Mouse (Mus musculus) hindbrain, embryonic 11.5 days (tissue): ENCODE measurements around the gene Tmem52. TPM values are rescaled to one million over a fixed set of nuclear protein-coding genes. Genes with fewer than 3 reads are reported as not detected.
"Not testable (repeated sequence)": the region's sequence is repeated elsewhere in the genome, so short reads cannot be mapped to it uniquely, and the experiment has no call there.

ENCODE experiments used
- ATAC-seq: fragments of 200-750 bp; cut with Nextera tagmentation; 2 replicates; pipeline ENCODE4 v1.8.0; 2017; ENCODE audit warnings: mild to moderate bottlenecking, moderate TSS enrichment, moderate library complexity; ENCODE audit not compliant: low FRiP score
- DNase-seq: peaks from one replicate; pipeline ENCODE4 v3.0.0-alpha.2; 2015; ENCODE audit warnings: low spot score
- H3K27ac ChIP-seq: fragments of 300-500 bp; sonication (generic); 2 replicates; pipeline ENCODE4 v1.5.1; 2014; ENCODE audit warnings: mild to moderate bottlenecking, low read depth, low read length
- H3K27me3 ChIP-seq: fragments of 300-500 bp; sonication (generic); 2 replicates; pipeline ENCODE4 v1.6.1; 2014; ENCODE audit warnings: mild to moderate bottlenecking, low read length, moderate library complexity, mixed read lengths; ENCODE audit not compliant: control insufficient read depth, insufficient read depth
- H3K36me3 ChIP-seq: fragments of 300-500 bp; sonication (generic); 2 replicates; pipeline ENCODE4 v1.6.1; 2014; ENCODE audit warnings: mild to moderate bottlenecking, low read length, moderate library complexity, mixed read lengths; ENCODE audit not compliant: control insufficient read depth, insufficient read depth
- H3K4me1 ChIP-seq: fragments of 300-500 bp; sonication (generic); replicated peaks from 2 replicates; pipeline ENCODE4 v1.6.1; 2014; ENCODE audit warnings: low read length, mixed read lengths; ENCODE audit not compliant: control insufficient read depth, insufficient read depth
- H3K4me2 ChIP-seq: fragments of 300-500 bp; sonication (generic); replicated peaks from 2 replicates; pipeline ENCODE4 v1.6.1; 2014; ENCODE audit warnings: mild to moderate bottlenecking, low read depth, low read length
- H3K4me3 ChIP-seq: fragments of 300-500 bp; sonication (generic); 2 replicates; pipeline ENCODE4 v1.5.1; 2014; ENCODE audit warnings: low read depth, low read length
- H3K9ac ChIP-seq: fragments of 300-500 bp; sonication (generic); 2 replicates; pipeline ENCODE4 v1.6.1; 2014; ENCODE audit warnings: low read depth, low read length
- H3K9me3 ChIP-seq: fragments of 300-500 bp; sonication (generic); 2 replicates; pipeline ENCODE4 v1.6.1; 2016; ENCODE audit warnings: low read length; ENCODE audit not compliant: control insufficient read depth
- WGBS: fragments of 180-500 bp; shearing (Covaris S2); extraction: QIAGEN DNeasy Blood & Tissue Kit; methylation state at CpG from one replicate; pipeline ENCODE4 v1.1.7; 2014; 5-methylcytosine and 5-hydroxymethylcytosine counted together
- polyA plus RNA-seq: library from polyadenylated mRNA; unstranded; fragments of >200 nt; fragmentation: Nextera tagmentation; extraction: Ambion mirVana; gene quantifications from 2 replicates; pipeline ENCODE4 v1.2.1, GENCODE M21; 2014

The Tmem52 gene
- polyA plus RNA-seq, 1 experiment from 2014 or later, result 0.37 TPM

GRCm38 (mm10) chr4:155469590-155470262, 812 bp downstream of the Tmem52 start:
- DNase-seq (no peak), ATAC-seq (no peak)
- Histone ChIP-seq H3K9me3 (no peaks in the 10 kb centered on the region), H3K9ac (no peak overlapping the region), H3K4me2 (no peak overlapping the region), H3K27ac (no peak overlapping the region), H3K4me1 (no peaks in the 10 kb centered on the region), H3K36me3 (no peaks in the 10 kb centered on the region), H3K27me3 (no peaks in the 10 kb centered on the region), H3K4me3 (no peak overlapping the region)
- WGBS, result 80% methylated on average over 18 of the region's 18 CpGs

GRCm38 (mm10) chr4:155470263-155470953, 1.5 kb downstream of the Tmem52 start:
- Histone ChIP-seq H3K27me3 (no peaks in the 10 kb centered on the region), H3K9me3 (no peaks in the 10 kb centered on the region), H3K4me3 (no peak overlapping the region), H3K27ac (no peak overlapping the region), H3K9ac (no peak overlapping the region), H3K4me2 (no peak overlapping the region), H3K4me1 (no peaks in the 10 kb centered on the region), H3K36me3 (no peaks in the 10 kb centered on the region)
- DNase-seq (no peak), ATAC-seq (no peak)
- WGBS, result 83% methylated on average over 16 of the region's 16 CpGs

GRCm38 (mm10) chr4:155470997-155471396, 2.1 kb downstream of the Tmem52 start:
- no peak for DNase-seq
- H3K27ac ChIP-seq, result no peak overlapping the region
- H3K4me1 ChIP-seq, result no peaks in the 10 kb centered on the region
- WGBS, result 85% methylated on average over 7 of the region's 7 CpGs
- H3K9ac ChIP-seq, result no peak overlapping the region
- no peaks in the 10 kb centered on the region for H3K36me3 ChIP-seq
- no peak overlapping the region for H3K4me2 ChIP-seq
- no peaks in the 10 kb centered on the region for H3K9me3 ChIP-seq
- no peak overlapping the region for H3K4me3 ChIP-seq
- no peaks in the 10 kb centered on the region for H3K27me3 ChIP-seq
- no peak for ATAC-seq

- H3K4me2 ChIP-seq, result no peak overlapping the region
- no peak overlapping the region for H3K4me3 ChIP-seq
- no peaks in the 10 kb centered on the region for H3K9me3 ChIP-seq
- H3K36me3 ChIP-seq, result no peaks in the 10 kb centered on the region
- no peak overlapping the region for H3K27ac ChIP-seq
- no peaks in the 10 kb centered on the region for H3K4me1 ChIP-seq
- WGBS, result 87% methylated on average over 7 of the region's 7 CpGs
- DNase-seq, result no peak
- H3K9ac ChIP-seq, result no peak overlapping the region
- no peak for ATAC-seq
- H3K27me3 ChIP-seq, result no peaks in the 10 kb centered on the region
Observed at GRCm38 (mm10) chr4:155471406-155471805, 2.5 kb downstream of the Tmem52 start.

GRCm38 (mm10) chr4:155472716-155473290, 3.9 kb downstream of the Tmem52 start:
- WGBS, result 77% methylated on average over 3 of the region's 3 CpGs
- Histone ChIP-seq H3K36me3 (no peaks in the 10 kb centered on the region), H3K27me3 (no peaks in the 10 kb centered on the region)

GRCm38 (mm10) chr4:155473319-155473718, 4.4 kb downstream of the Tmem52 start:
- DNase-seq, result no peak

More at GRCm38 (mm10) chr4:155472716-155473290, 3.9 kb downstream of the Tmem52 start:
- no peak overlapping the region for H3K4me3 ChIP-seq
- DNase-seq (no peak), ATAC-seq (no peak)
- H3K4me2 ChIP-seq, result no peak overlapping the region
- no peak overlapping the region for H3K27ac ChIP-seq
- H3K9ac ChIP-seq, result no peak overlapping the region
- H3K4me1 ChIP-seq, result no peaks in the 10 kb centered on the region
- H3K9me3 ChIP-seq, result no peaks in the 10 kb centered on the region

GRCm38 (mm10) chr4:155473796-155474195, 4.9 kb downstream of the Tmem52 start:
- not testable (repeated sequence) for H3K4me3 ChIP-seq, H3K9ac ChIP-seq, H3K4me2 ChIP-seq, H3K4me1 ChIP-seq, DNase-seq, H3K9me3 ChIP-seq, H3K27ac ChIP-seq, H3K36me3 ChIP-seq, ATAC-seq, H3K27me3 ChIP-seq
- WGBS, result 51% methylated on average over 2 of the region's 2 CpGs

More at GRCm38 (mm10) chr4:155473319-155473718, 4.4 kb downstream of the Tmem52 start:
- H3K4me3 ChIP-seq, result no peak overlapping the region
- H3K36me3 ChIP-seq, result no peaks in the 10 kb centered on the region
- H3K27ac ChIP-seq, result no peak overlapping the region
- H3K9ac ChIP-seq, result no peak overlapping the region
- H3K27me3 ChIP-seq, result no peaks in the 10 kb centered on the region
- no peak overlapping the region for H3K4me2 ChIP-seq
- ATAC-seq, result no peak
- H3K9me3 ChIP-seq, result no peaks in the 10 kb centered on the region
- H3K4me1 ChIP-seq, result no peaks in the 10 kb centered on the region
- WGBS, result 66% methylated on average over 5 of the region's 5 CpGs

- H3K4me1 ChIP-seq, result 0 out of 2 replicates have a peak, but pooled peaks cover 2% of the 10 kb centered on the region
- H3K4me2 ChIP-seq, result peak overlapping the region; percentile 19; the same call in 1 of the 2 replicates
- H3K9ac ChIP-seq, result no peak overlapping the region
- H3K4me3 ChIP-seq, result no peak overlapping the region
- peak; percentile 91 for DNase-seq
- ATAC-seq, result peak; percentile 63; the same call in 1 of the 2 replicates
- H3K27me3 ChIP-seq, result no peaks in the 10 kb centered on the region
- H3K36me3 ChIP-seq, result no peaks in the 10 kb centered on the region
- no peaks in the 10 kb centered on the region for H3K9me3 ChIP-seq
- WGBS, result 26% methylated on average over 28 of the region's 28 CpGs
- H3K27ac ChIP-seq, result no peak overlapping the region
Observed at GRCm38 (mm10) chr4:155481381-155482124, 12.6 kb downstream of the Tmem52 start.
